Mouse (Mus musculus) midbrain, embryonic 15.5 days (tissue): ENCODE measurements at regions not wholly inside any gene's neighbourhood (a gene's known extent, or its start where the extent isn't known, plus 50 kb on each side); places are given as distances from the start of the nearest gene placed in this dataset.

ENCODE experiments used
- ATAC-seq: fragments of 200-750 bp; cut with Nextera tagmentation; replicated peaks from 2 replicates; pipeline ENCODE4 v1.8.0; 2017; ENCODE audit warnings: moderate TSS enrichment
- H3K27ac ChIP-seq: fragments of 300-500 bp; sonication (generic); 2 replicates; pipeline ENCODE4 v1.5.1; 2015; ENCODE audit warnings: mild to moderate bottlenecking, inconsistent platforms
- H3K27me3 ChIP-seq: fragments of 300-500 bp; sonication (generic); replicated peaks from 2 replicates; pipeline ENCODE4 v1.6.1; 2015; ENCODE audit warnings: inconsistent platforms
- H3K36me3 ChIP-seq: fragments of 300-500 bp; sonication (generic); replicated peaks from 2 replicates; pipeline ENCODE4 v1.6.1; 2015; ENCODE audit warnings: inconsistent platforms
- H3K4me1 ChIP-seq: fragments of 300-500 bp; sonication (generic); 2 replicates; pipeline ENCODE4 v1.6.1; 2015; ENCODE audit warnings: inconsistent platforms
- H3K4me2 ChIP-seq: fragments of 300-500 bp; sonication (generic); 2 replicates; pipeline ENCODE4 v1.6.1; 2015; ENCODE audit warnings: inconsistent platforms, mild to moderate bottlenecking, moderate library complexity
- H3K4me3 ChIP-seq: fragments of 300-500 bp; sonication (generic); 2 replicates; pipeline ENCODE4 v1.5.1; 2015; ENCODE audit warnings: mild to moderate bottlenecking, inconsistent platforms
- H3K9ac ChIP-seq: fragments of 300-500 bp; sonication (generic); 2 replicates; pipeline ENCODE4 v1.6.1; 2015; ENCODE audit warnings: mild to moderate bottlenecking, inconsistent platforms
- H3K9me3 ChIP-seq: fragments of 300-500 bp; sonication (generic); 2 replicates; pipeline ENCODE4 v1.6.1; 2016; ENCODE audit warnings: inconsistent platforms
- WGBS: fragments of 180-500 bp; shearing (Covaris S2); methylation state at CpG from one replicate; pipeline ENCODE4 v1.1.7; 2015; ENCODE audit warnings: mixed read lengths; 5-methylcytosine and 5-hydroxymethylcytosine counted together

DNA sequence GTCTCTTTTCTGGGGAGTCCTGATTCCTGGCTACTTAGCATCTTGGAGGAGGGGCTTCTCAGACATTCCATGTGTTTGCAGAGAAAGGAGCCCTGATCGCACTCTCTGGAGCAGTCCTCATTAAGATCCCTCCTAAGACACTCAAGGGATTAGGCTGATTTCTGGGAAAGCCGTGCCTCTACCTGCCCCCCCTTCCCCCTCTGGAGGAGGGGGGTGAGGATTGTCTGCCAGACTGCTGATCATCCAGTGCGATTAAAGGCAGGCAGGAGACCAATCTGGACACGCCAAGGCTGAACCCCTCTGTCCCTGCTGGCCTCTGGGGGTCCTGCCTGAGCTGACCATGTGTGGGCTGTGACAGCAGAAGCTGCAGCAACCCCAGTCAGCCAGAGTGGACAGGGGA is 65.4 kb downstream of the Vegfa start:
- H3K9ac ChIP-seq, result no peak overlapping the region
- 0 out of 2 replicates have a peak, but pooled peaks have one; percentile 24 for ATAC-seq
- no peak overlapping the region for H3K27ac ChIP-seq
- H3K36me3 ChIP-seq, result no peaks in the 10 kb centered on the region
- 9% methylated on average over 4 of the region's 4 CpGs for WGBS
- H3K9me3 ChIP-seq, result no peaks in the 10 kb centered on the region
- H3K27me3 ChIP-seq, result no peaks in the 10 kb centered on the region
- no peaks in the 10 kb centered on the region; the same call in 1 of the 2 replicates for H3K4me1 ChIP-seq
- H3K4me2 ChIP-seq, result no peak overlapping the region
- H3K4me3 ChIP-seq, result no peak overlapping the region

DNA sequence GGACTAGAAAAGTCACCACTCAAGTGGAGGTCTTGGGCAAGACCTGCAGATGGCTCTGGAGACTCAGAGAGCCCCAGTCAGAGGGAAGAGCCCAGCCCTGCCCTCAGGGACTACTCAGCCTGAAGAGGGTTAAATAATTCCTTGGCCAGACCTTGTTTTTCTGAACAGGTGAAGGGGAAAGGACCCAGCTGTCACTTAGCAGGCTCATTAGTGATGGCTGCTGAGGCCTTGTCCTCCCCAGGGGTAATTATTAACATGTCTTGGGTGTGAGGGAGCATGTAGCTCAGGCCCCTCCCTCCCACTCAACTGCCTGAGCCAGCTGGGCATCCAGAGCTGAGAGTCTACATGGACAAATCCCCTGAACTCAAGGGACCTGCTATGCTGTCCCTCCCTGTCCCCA is 68.1 kb downstream of the Vegfa start:
- Histone ChIP-seq H3K9me3 (no peaks in the 10 kb centered on the region), H3K9ac (no peak overlapping the region), H3K4me2 (no peak overlapping the region), H3K4me3 (no peak overlapping the region), H3K4me1 (no peaks in the 10 kb centered on the region; the same call in 1 of the 2 replicates), H3K27me3 (no peaks in the 10 kb centered on the region), H3K36me3 (no peaks in the 10 kb centered on the region), H3K27ac (no peak overlapping the region)
- no peak for ATAC-seq

DNA sequence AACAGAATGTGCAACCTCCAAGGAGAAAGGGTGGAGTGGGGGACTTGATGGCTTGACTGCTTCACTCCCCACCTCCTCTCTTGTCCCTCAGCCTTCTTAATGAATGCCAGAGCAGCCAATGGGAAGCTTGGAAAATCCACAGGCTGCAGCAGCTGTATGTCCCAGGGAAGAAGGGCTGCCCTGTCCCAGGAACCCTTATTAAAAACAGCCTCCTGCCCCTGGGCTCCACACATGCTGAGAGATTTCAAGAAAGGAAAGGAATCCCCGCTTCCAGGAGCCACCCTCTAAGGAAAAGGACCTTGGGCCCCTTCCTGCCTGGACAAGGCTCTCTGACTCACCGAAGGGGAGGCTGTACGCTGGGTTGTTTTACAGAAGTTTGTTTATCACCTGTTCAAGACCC is 68.8 kb downstream of the Vegfa start:
- no peaks in the 10 kb centered on the region for H3K27me3 ChIP-seq
- H3K4me1 ChIP-seq, result no peaks in the 10 kb centered on the region; the same call in 1 of the 2 replicates
- no peaks in the 10 kb centered on the region for H3K9me3 ChIP-seq
- no peak overlapping the region for H3K4me3 ChIP-seq
- 70% methylated on average over 3 of the region's 3 CpGs for WGBS
- no peak for ATAC-seq
- no peak overlapping the region for H3K27ac ChIP-seq
- no peak overlapping the region for H3K9ac ChIP-seq
- no peak overlapping the region for H3K4me2 ChIP-seq
- no peaks in the 10 kb centered on the region for H3K36me3 ChIP-seq

DNA sequence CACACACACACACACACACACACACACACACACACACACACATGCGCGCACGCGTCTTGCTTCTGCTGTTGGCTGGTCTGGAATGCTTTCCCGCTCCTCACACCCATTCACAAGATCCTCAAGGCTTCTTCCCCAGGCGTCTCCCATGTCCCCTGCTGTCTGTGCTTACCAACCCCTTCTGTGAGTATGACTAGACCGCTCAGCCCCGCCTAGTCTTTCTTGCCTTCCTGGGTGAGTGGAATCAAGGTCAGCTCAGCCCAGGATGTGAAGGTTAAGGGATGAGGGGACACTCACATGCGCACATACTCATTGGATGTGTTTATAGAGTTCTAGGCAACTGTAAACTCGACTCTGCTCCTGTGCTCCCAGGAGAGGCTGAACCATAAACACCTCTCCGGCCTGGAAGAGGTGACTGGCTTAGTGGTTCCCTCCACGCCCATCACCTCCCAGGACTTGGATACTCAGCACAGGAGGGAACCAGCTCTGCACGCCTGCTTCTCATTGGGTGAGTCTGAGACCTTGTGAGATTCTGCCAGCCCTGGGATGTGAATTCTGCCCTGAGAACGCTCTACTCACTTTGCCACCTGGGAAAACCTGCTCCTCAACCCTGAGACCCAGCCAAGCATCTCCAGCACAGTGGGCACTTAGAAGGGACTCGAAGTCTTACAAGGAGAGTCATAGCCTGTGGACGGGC is 70.4 kb downstream of the Vegfa start:
- H3K9ac ChIP-seq, result no peak overlapping the region
- H3K4me1 ChIP-seq, result no peaks in the 10 kb centered on the region; the same call in 1 of the 2 replicates
- no peak overlapping the region for H3K4me2 ChIP-seq
- 92% methylated on average over 16 of the region's 16 CpGs for WGBS
- no peaks in the 10 kb centered on the region for H3K36me3 ChIP-seq
- ATAC-seq, result no peak
- no peak overlapping the region for H3K4me3 ChIP-seq
- no peaks in the 10 kb centered on the region for H3K9me3 ChIP-seq
- H3K27ac ChIP-seq, result no peak overlapping the region
- H3K27me3 ChIP-seq, result no peaks in the 10 kb centered on the region

DNA sequence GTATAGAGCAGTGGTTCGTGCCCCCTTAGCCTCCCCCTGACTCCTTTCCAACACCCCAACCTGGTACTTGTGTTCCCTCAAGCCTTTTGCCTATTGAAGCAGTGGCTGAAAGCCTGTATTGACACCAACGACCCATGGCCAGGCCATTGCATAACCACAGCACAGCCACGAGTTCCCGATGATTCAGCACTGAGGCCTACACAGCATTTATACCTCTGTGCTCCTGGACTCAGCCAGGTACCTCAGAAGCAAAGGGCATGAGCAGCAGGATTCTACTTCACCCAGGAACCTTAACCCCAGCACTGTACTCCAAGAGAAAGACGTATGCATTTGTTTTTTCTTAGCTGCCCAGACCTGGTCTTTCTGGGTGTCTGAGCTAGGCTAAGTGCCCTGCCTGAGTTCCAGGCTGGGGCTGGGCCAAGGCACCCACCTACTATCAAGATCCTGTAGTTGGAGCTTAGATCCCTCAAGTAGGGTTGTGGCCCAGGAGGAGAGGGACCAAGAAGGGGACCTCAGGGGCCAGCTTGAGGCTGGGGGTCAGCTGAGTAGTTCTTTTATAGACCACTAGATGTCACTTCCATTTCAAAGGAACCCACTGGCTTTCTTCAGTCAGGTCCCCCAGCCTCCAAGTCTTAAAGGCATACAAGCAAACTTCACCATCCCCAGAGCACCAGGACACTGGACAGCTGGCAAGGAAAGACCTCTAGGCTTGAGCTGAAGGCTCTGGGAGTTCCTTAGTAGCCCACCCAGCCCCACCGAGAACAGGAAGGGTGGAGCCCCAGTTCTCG is 73.9 kb downstream of the Vegfa start:
- Histone ChIP-seq H3K9me3 (no peaks in the 10 kb centered on the region), H3K27ac (no peak overlapping the region), H3K4me3 (no peak overlapping the region), H3K36me3 (no peaks in the 10 kb centered on the region), H3K4me2 (no peak overlapping the region), H3K4me1 (no peaks in the 10 kb centered on the region), H3K9ac (no peak overlapping the region), H3K27me3 (no peaks in the 10 kb centered on the region)
- no peak for ATAC-seq
- 89% methylated on average over 7 of the region's 7 CpGs for WGBS

DNA sequence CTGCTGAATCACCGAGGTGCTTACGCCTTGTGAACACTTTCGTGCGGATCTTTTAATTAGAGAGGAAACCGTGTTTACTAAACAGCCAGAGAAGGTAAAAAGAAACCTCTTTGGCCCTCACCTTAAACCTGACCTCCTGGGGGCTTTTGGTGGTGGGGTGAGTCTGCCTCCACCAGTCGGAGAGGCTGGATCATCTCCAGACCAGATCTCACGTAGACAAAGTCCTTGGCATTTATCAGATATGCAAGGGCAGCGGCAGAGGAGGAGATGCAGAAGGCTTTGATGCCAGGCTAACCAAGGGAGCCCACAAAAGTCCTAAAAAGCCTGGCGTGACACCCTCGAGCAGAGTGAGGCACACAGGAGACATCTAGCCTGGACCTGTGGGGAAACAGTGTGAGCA is 76.7 kb downstream of the Vegfa start:
- Histone ChIP-seq H3K4me3 (no peak overlapping the region), H3K9me3 (no peaks in the 10 kb centered on the region), H3K4me2 (no peak overlapping the region), H3K36me3 (no peaks in the 10 kb centered on the region), H3K27me3 (no peaks in the 10 kb centered on the region), H3K9ac (no peak overlapping the region), H3K27ac (no peak overlapping the region), H3K4me1 (no peaks in the 10 kb centered on the region)
- 59% methylated on average over 10 of the region's 10 CpGs for WGBS
- no peak for ATAC-seq

DNA sequence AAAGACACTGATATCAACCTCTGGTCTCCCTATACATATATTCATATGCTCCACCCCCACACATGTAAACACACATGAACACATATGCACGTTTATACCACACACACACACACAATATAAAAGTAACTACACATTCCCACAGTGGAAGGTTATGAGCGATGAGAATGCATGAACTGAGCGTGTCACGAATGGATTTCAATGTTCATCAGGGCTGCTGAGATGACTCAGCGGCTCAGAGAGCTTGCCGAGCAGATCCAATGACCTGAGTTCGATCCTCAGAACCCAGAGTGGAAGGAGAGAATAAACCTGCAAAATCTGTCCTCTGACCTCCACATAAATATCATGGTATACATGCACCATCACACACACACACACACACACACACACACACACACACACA is 77.3 kb downstream of the Vegfa start:
- 93% methylated on average over 7 of the region's 7 CpGs for WGBS
- Histone ChIP-seq H3K36me3 (no peaks in the 10 kb centered on the region), H3K27ac (no peak overlapping the region), H3K4me1 (no peaks in the 10 kb centered on the region), H3K4me2 (no peak overlapping the region), H3K9ac (no peak overlapping the region), H3K27me3 (no peaks in the 10 kb centered on the region), H3K9me3 (no peaks in the 10 kb centered on the region), H3K4me3 (no peak overlapping the region)
- no peak for ATAC-seq

DNA sequence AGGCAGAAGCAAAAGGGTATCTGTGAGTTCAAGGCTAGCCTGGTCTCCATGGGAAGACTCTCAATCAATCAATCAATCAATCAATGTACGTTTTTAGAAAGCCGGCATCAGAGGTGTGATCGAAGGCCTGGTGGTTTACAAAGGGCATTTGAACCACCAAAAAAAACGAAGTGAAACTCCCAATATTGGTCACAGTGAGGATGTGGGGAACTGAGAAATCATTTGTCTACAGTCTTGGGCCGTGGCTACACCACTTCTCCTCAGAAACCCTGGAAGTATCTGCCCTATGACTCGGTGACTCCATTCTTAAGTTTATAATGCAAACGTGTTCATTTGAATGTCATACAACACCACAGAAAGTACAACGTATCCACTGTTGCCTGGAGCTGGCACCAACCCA is 78.6 kb downstream of the Vegfa start:
- Histone ChIP-seq H3K9ac (no peak overlapping the region), H3K36me3 (no peaks in the 10 kb centered on the region), H3K4me1 (no peaks in the 10 kb centered on the region), H3K4me3 (no peak overlapping the region), H3K27me3 (no peaks in the 10 kb centered on the region), H3K9me3 (no peaks in the 10 kb centered on the region), H3K27ac (no peak overlapping the region), H3K4me2 (no peak overlapping the region)
- no peak for ATAC-seq
- 90% methylated on average over 8 of the region's 8 CpGs for WGBS

DNA sequence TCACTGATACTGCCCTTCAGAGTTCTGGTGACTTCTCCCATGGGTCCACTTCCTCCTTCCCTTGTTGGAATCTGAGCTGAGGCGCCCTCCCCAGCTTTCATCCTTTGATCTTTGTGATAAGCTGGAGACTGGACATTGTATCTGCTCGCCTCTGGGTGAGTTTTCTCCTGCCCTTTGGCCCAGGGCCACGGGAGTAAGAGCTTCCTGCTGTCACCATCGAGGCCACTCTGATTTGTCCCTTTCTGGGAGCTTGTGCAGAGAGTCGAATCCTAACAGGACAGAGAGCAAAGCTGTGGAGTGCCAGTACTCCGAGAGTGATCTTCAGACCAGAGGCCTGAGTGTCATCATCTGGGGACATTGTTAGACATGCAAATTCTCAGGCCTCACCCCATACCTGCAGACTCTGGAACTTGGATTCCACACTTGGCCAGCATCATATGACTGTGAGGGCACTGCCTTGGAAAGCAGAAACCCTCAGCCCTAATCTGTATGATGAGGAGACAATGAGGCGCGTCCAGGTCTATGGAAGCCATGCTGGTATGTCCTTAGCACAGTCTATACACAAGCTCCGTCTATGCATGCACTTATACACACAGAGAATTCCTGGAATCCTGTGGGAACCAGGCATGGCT is 81.5 kb downstream of the Vegfa start:
- Histone ChIP-seq H3K9ac (no peak overlapping the region), H3K4me1 (no peaks in the 10 kb centered on the region), H3K36me3 (no peaks in the 10 kb centered on the region), H3K9me3 (no peaks in the 10 kb centered on the region), H3K27me3 (no peaks in the 10 kb centered on the region), H3K4me3 (no peak overlapping the region), H3K27ac (no peak overlapping the region), H3K4me2 (no peak overlapping the region)
- no peak for ATAC-seq
- 51% methylated on average over 9 of the region's 9 CpGs for whole genome bisulfite sequencing

DNA sequence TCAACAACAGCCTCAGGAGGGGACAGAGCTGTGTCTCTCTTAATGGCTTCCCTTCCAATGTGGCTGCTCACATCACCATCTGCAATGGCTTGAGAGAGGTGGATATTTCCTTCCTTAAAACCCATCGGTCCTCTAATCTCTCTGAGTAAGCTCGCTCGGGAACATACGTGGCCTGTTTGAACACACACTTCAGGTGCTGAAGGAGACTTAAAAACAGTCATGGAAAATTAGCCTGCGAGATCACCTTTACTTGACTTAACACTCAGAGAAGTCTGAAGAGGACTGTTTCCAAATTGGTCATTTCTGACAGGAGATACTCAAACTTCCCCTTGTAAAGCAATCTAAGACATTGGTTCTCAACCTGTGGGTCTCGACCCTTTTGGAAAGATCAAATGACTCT is 83.0 kb downstream of the Vegfa start:
- Histone ChIP-seq H3K4me2 (no peak overlapping the region), H3K9ac (no peak overlapping the region)
- 91% methylated on average over 6 of the region's 6 CpGs for WGBS

DNA sequence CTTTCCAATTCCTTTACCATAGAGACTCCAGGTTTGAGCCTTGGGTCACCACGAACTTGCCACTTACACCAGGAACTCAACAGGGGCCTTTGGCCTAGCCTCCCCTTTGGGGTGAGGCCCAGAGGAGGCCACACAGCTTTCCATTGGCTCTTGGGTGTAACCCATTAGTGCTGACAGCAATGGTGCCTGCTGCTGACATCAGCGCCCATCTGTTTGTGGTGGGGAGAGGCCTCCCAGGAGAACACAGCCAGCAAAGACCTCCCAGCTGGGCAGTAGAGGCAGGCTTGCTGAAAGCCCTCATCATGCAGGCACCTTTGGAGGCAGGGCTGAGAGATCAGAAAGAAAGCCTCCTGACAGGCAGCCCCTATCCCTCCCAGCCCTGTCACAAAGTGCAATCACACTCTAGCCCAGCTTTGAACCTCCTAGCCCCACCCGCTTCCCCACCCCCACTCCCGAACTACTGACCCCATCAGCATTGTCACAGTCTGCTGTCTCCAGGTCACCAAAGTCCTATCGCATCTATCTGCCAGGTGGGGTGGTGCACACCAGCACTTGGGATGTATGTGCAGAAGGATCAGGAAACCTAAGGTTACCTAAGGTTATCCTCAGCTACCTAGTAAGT is 83.7 kb downstream of the Vegfa start:
- Histone ChIP-seq H3K27me3 (no peaks in the 10 kb centered on the region), H3K4me2 (no peak overlapping the region), H3K9me3 (no peaks in the 10 kb centered on the region), H3K4me1 (no peaks in the 10 kb centered on the region), H3K9ac (no peak overlapping the region), H3K27ac (no peak overlapping the region), H3K36me3 (no peaks in the 10 kb centered on the region), H3K4me3 (no peak overlapping the region)
- no peak for ATAC-seq
- WGBS, result 85% methylated on average over 5 of the region's 5 CpGs

More for the DNA sequence above, 83.0 kb downstream of the Vegfa start:
- H3K4me1 ChIP-seq, result no peaks in the 10 kb centered on the region
- H3K36me3 ChIP-seq, result no peaks in the 10 kb centered on the region
- no peaks in the 10 kb centered on the region for H3K9me3 ChIP-seq
- ATAC-seq, result no peak
- no peak overlapping the region for H3K27ac ChIP-seq
- H3K27me3 ChIP-seq, result no peaks in the 10 kb centered on the region
- H3K4me3 ChIP-seq, result no peak overlapping the region

DNA sequence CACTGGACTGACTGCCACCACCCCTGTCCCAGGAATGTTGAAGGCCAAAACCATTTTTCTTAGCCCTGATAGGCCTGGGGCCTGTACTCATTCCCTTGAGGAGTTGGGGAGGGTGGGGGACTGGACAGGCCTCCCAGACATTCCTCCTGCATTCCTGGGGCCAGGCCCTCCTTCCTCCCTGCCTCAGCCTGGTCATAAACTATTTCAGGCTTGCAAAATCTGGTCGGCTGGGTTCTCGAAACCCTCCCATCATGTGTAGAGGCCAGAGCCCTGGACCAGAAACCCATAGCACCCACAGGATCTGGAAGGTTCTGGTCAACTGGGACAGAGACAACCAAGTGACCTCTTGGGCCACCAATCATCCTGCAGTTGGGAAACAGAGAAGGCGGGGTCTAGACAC is 87.2 kb downstream of the Vegfa start:
- Histone ChIP-seq H3K27ac (no peak overlapping the region), H3K9me3 (no peaks in the 10 kb centered on the region), H3K4me2 (no peak overlapping the region), H3K4me1 (no peaks in the 10 kb centered on the region), H3K36me3 (no peaks in the 10 kb centered on the region), H3K27me3 (no peaks in the 10 kb centered on the region), H3K4me3 (no peak overlapping the region), H3K9ac (no peak overlapping the region)
- ATAC-seq, result no peak
- 90% methylated on average over 3 of the region's 3 CpGs for WGBS
